Mouse (Mus musculus): ENCODE data around the gene Slc7a10. TPM values are rescaled to one million over a fixed set of nuclear protein-coding genes. Genes with fewer than 3 reads are reported as not detected.

Gene Slc7a10
- polyA plus RNA-seq (2014; fragmentation: Illumina TruSeq; extraction: RNeasy Lipid Tissue Mini Kit (QIAGEN cat#74804); ENCODE audit: low read depth, low replicate concordance) = not detected

GRCm38 (mm10) chr7:35185889-35186569 is at the start of gene Slc7a10:
Gene Slc7a10, plus strand, starts transcription at chr7:35186385.

GRCm38 (mm10) chr7:35215225-35215624 is 29.0 kb downstream of the Slc7a10 start, which contains the start of gene Lrp3:
Gene Lrp3, minus strand, starts transcription at chr7:35215498.

Other genes starting within 250 kb of the Slc7a10 start
- gene Cebpg, start 129.8 kb upstream of the Slc7a10 start, polyA plus RNA-seq (2014; fragmentation: Illumina TruSeq; extraction: RNeasy Lipid Tissue Mini Kit (QIAGEN cat#74804); ENCODE audit: low read depth, low replicate concordance) = 54.8 TPM
- 0.36 TPM for gene Cebpa, start 67.1 kb upstream of the Slc7a10 start, polyA plus RNA-seq (2014; fragmentation: Illumina TruSeq; extraction: RNeasy Lipid Tissue Mini Kit (QIAGEN cat#74804); ENCODE audit: low read depth, low replicate concordance)
- gene Lrp3, start 29.1 kb downstream of the Slc7a10 start, polyA plus RNA-seq (2014; fragmentation: Illumina TruSeq; extraction: RNeasy Lipid Tissue Mini Kit (QIAGEN cat#74804); ENCODE audit: low read depth, low replicate concordance) = not detected
- 4.2 TPM for gene Gpatch1, start 132.1 kb downstream of the Slc7a10 start, polyA plus RNA-seq (2014; fragmentation: Illumina TruSeq; extraction: RNeasy Lipid Tissue Mini Kit (QIAGEN cat#74804); ENCODE audit: low read depth, low replicate concordance)
- 8.6 TPM for gene Rhpn2, start 147.8 kb downstream of the Slc7a10 start, polyA plus RNA-seq (2014; fragmentation: Illumina TruSeq; extraction: RNeasy Lipid Tissue Mini Kit (QIAGEN cat#74804); ENCODE audit: low read depth, low replicate concordance)
- 3.7 TPM for gene Faap24, start 210.5 kb downstream of the Slc7a10 start, polyA plus RNA-seq (2014; fragmentation: Illumina TruSeq; extraction: RNeasy Lipid Tissue Mini Kit (QIAGEN cat#74804); ENCODE audit: low read depth, low replicate concordance)
- gene Cep89, start 210.7 kb downstream of the Slc7a10 start, polyA plus RNA-seq (2014; fragmentation: Illumina TruSeq; extraction: RNeasy Lipid Tissue Mini Kit (QIAGEN cat#74804); ENCODE audit: low read depth, low replicate concordance) = 110 TPM